Mouse (Mus musculus) megakaryocyte progenitor cell, adult 5-6 weeks (primary cell): ENCODE data around the gene Olfr138. TPM values are rescaled to one million over a fixed set of nuclear protein-coding genes. Genes with fewer than 3 reads are reported as not detected.

Source experiments
- ATAC-seq: replicated peaks from 2 replicates; pipeline ENCODE4 v1.8.0; 2016; ENCODE audit warnings: mild to moderate bottlenecking, moderate TSS enrichment, inconsistent platforms; ENCODE audit not compliant: poor library complexity
- total RNA-seq, 2 experiments: library from RNA; stranded (forward) in 1 of 2; stranded (reverse) in 1 of 2; fragments of 157-497, 149-512 nt in 1 of 2; fragments of 200-1000 nt in 1 of 2; gene quantifications; 2 replicates each; pipeline versions ENCODE4 v1.2.3 to v1.2.4; 2015 to 2017

Gene Olfr138
- total RNA-seq (2015): not detected in 2 replicates
- total RNA-seq (2017): not detected in 2 replicates

GRCm38 (mm10) chr17:38260735-38261134, at the start of gene Olfr138:
Gene Olfr138 (plus strand): TSS chr17:38261035.
- no peak for ATAC-seq

GRCm38 (mm10) chr17:38307470-38307869, 46.6 kb downstream of the Olfr138 start, which contains the start of gene Olfr137:
Gene Olfr137 (minus strand): TSS chr17:38307570.
- no peak for ATAC-seq

Other genes starting within 250 kb of the Olfr138 start
- gene Olfr129, start 201.0 kb upstream of the Olfr138 start, total RNA-seq (2015): not detected in 2 replicates
- not detected in 2 replicates for gene Olfr129, start 201.0 kb upstream of the Olfr138 start, total RNA-seq (2017)
- not detected in 2 replicates for gene Olfr130, start 197.1 kb upstream of the Olfr138 start, total RNA-seq (2015)
- gene Olfr130, start 197.1 kb upstream of the Olfr138 start, total RNA-seq (2017): not detected in 2 replicates
- gene Olfr131, start 172.3 kb upstream of the Olfr138 start, total RNA-seq (2015): not detected in 2 replicates
- not detected in 2 replicates for gene Olfr131, start 172.3 kb upstream of the Olfr138 start, total RNA-seq (2017)
- gene Olfr132, start 126.5 kb upstream of the Olfr138 start, total RNA-seq (2015): not detected in 2 replicates
- gene Olfr132, start 126.5 kb upstream of the Olfr138 start, total RNA-seq (2017): not detected in 2 replicates
- gene Olfr133, start 115.8 kb upstream of the Olfr138 start, total RNA-seq (2015): not detected in 2 replicates
- gene Olfr133, start 115.8 kb upstream of the Olfr138 start, total RNA-seq (2017): not detected in 2 replicates
- gene Olfr134, start 89.6 kb upstream of the Olfr138 start, total RNA-seq (2015): not detected in 2 replicates
- not detected in 2 replicates for gene Olfr134, start 89.6 kb upstream of the Olfr138 start, total RNA-seq (2017)
- gene Olfr135, start 56.7 kb upstream of the Olfr138 start, total RNA-seq (2015): not detected in 2 replicates
- gene Olfr135, start 56.7 kb upstream of the Olfr138 start, total RNA-seq (2017): not detected in 2 replicates
- gene Olfr137, start 46.5 kb downstream of the Olfr138 start, total RNA-seq (2015): not detected in 2 replicates
- not detected in 2 replicates for gene Olfr137, start 46.5 kb downstream of the Olfr138 start, total RNA-seq (2017)
- gene Olfr136, start 68.8 kb downstream of the Olfr138 start, total RNA-seq (2015): not detected in 2 replicates
- gene Olfr136, start 68.8 kb downstream of the Olfr138 start, total RNA-seq (2017): not detected in 2 replicates
- gene Esp36, start 159.2 kb downstream of the Olfr138 start, total RNA-seq (2015): not detected in 2 replicates
- gene Esp36, start 159.2 kb downstream of the Olfr138 start, total RNA-seq (2017): not detected in 2 replicates